Mouse (Mus musculus) heart, embryonic 13.5 days (tissue): ENCODE data around the gene Gm32717. TPM values are rescaled to one million over a fixed set of nuclear protein-coding genes. Genes with fewer than 3 reads are reported as not detected.
"Not testable (repeated sequence)": the region's sequence is repeated elsewhere in the genome, so short reads cannot be mapped to it uniquely, and the experiment has no call there.

Experiments
- ATAC-seq: fragments of 200-750 bp; cut with Nextera tagmentation; 2 replicates; pipeline ENCODE4 v1.8.0; 2017; ENCODE audit warnings: moderate TSS enrichment; ENCODE audit not compliant: insufficient number of reproducible peaks, low FRiP score, low TSS enrichment; ENCODE audit errors: extremely low read depth
- H3K27ac ChIP-seq: fragments of 300-500 bp; sonication (generic); replicated peaks from 2 replicates; pipeline ENCODE4 v1.5.1; 2015; ENCODE audit warnings: moderate library complexity, mild to moderate bottlenecking, inconsistent platforms
- H3K27me3 ChIP-seq: fragments of 300-500 bp; sonication (generic); replicated peaks from 2 replicates; pipeline ENCODE4 v1.6.1; 2015; ENCODE audit warnings: mild to moderate bottlenecking, inconsistent platforms
- H3K36me3 ChIP-seq: fragments of 300-500 bp; sonication (generic); 2 replicates; pipeline ENCODE4 v1.6.1; 2015; ENCODE audit warnings: mild to moderate bottlenecking, inconsistent platforms
- H3K4me1 ChIP-seq: fragments of 300-500 bp; sonication (generic); 2 replicates; pipeline ENCODE4 v1.6.1; 2015; ENCODE audit warnings: inconsistent platforms
- H3K4me2 ChIP-seq: fragments of 300-500 bp; sonication (generic); 2 replicates; pipeline ENCODE4 v1.6.1; 2015; ENCODE audit warnings: inconsistent platforms, mild to moderate bottlenecking, moderate library complexity
- H3K4me3 ChIP-seq: fragments of 300-500 bp; sonication (generic); 2 replicates; pipeline ENCODE4 v1.5.1; 2015; ENCODE audit warnings: moderate library complexity, mild to moderate bottlenecking, inconsistent platforms
- H3K9ac ChIP-seq: fragments of 300-500 bp; sonication (generic); 2 replicates; pipeline ENCODE4 v1.6.1; 2015; ENCODE audit warnings: inconsistent platforms, mild to moderate bottlenecking, moderate library complexity
- H3K9me3 ChIP-seq: fragments of 300-500 bp; sonication (generic); 2 replicates; pipeline ENCODE4 v1.6.1; 2016; ENCODE audit warnings: inconsistent platforms
- WGBS: fragments of 180-500 bp; shearing (Covaris S2); methylation state at CpG from one replicate; pipeline ENCODE4 v1.1.7; 2015; ENCODE audit warnings: mixed read lengths; 5-methylcytosine and 5-hydroxymethylcytosine counted together
- polyA plus RNA-seq: library from polyadenylated mRNA; unstranded; fragments of >200 nt; fragmentation: Nextera tagmentation; extraction: Ambion mirVana; gene quantifications from 2 replicates; pipeline ENCODE4 v1.2.1, GENCODE M21; 2015

Gene Gm32717
- polyA plus RNA-seq, 1 experiment from 2014 or later, result not detected

DNA sequence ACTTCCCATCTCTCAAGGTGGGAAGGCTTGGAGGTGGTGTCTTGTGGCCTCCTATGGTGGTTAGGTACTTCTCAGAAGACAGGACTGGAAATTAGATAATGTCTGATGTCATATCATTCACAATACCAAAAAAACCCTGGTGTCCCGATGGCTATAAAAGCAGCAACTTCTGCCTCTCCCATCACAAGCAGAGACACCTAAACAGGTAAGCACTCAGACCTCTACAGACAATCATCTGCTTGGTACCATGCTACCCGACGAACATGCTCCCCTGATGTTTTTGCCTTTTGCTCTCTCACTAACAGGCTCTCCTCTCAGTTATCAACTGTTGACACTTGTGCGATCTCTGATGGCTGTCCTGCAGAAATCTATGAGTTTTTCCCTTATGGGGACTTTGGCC, 35.9 kb downstream of the Gm32717 start, which contains the start of gene Il22:
Gene Il22 (plus strand): TSS at position 301 of the 400 bp plus-strand sequence.
- H3K27ac ChIP-seq, result no peak within 1 kb of the TSS
- no peaks in the 10 kb centered on the region for H3K36me3 ChIP-seq
- 67% methylated on average over 4 of the region's 4 CpGs for WGBS
- no peak within 1 kb of the TSS for H3K4me3 ChIP-seq
- no peaks in the 10 kb centered on the region for H3K4me1 ChIP-seq
- H3K27me3 ChIP-seq, result no peaks in the 10 kb centered on the region
- ATAC-seq, result no peak
- no peak within 1 kb of the TSS for H3K4me2 ChIP-seq
- H3K9ac ChIP-seq, result no peak within 1 kb of the TSS
- H3K9me3 ChIP-seq, result no peaks in the 10 kb centered on the region

DNA sequence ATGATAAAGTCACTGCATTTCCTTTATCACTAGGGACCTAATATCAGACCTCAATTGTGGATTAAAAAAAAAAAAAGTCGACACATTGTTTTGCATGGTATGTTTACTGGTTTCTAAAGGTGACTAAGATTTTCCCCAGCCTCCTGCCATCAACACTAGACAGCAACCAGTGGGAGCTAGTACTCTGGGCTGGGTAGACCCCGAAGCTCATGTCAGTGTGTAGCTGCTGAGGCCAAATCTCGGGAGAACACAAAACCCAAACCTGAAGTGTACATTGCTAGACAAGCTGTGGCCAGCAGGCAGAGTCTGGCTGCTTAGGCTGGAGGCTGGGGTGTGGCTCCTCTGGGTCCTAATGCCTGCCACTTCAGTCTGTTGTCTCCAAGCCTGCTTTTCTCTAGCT, 45.4 kb downstream of the Gm32717 start:
- WGBS, result 25% methylated on average over 3 of the region's 3 CpGs
- H3K36me3 ChIP-seq, H3K4me3 ChIP-seq, H3K4me2 ChIP-seq, ATAC-seq, H3K9ac ChIP-seq, H3K27me3 ChIP-seq, H3K4me1 ChIP-seq, H3K27ac ChIP-seq, H3K9me3 ChIP-seq: not testable (repeated sequence)

Other genes with a start within 250 kb of the Gm32717 start
- 14.1 and 14.4 TPM in 2 replicates for gene Mdm1, start 99.0 kb downstream of the Gm32717 start, polyA plus RNA-seq
- gene Il22, start 35.8 kb downstream of the Gm32717 start, polyA plus RNA-seq, result not detected in 2 replicates
- not detected in 2 replicates for gene Gm32802, start 17.9 kb upstream of the Gm32717 start, polyA plus RNA-seq
- not detected in 2 replicates for gene Iltifb, start 54.3 kb upstream of the Gm32717 start, polyA plus RNA-seq
- not detected in 2 replicates for gene Gm9040, start 86.2 kb upstream of the Gm32717 start, polyA plus RNA-seq
- not detected in 2 replicates for gene Gm9044, start 91.6 kb upstream of the Gm32717 start, polyA plus RNA-seq
- 0.08 TPM in 1 of 2 replicates, not detected in the other for gene Gm9045, start 97.1 kb upstream of the Gm32717 start, polyA plus RNA-seq
- gene Gm9046, start 102.5 kb upstream of the Gm32717 start, polyA plus RNA-seq, result not detected in 2 replicates
- not detected in 2 replicates for gene Gm9048, start 107.9 kb upstream of the Gm32717 start, polyA plus RNA-seq
- 0.08 TPM in 1 of 2 replicates, not detected in the other for gene Gm9049, start 113.3 kb upstream of the Gm32717 start, polyA plus RNA-seq
- gene Ifng, start 200.3 kb upstream of the Gm32717 start, polyA plus RNA-seq, result not detected in 2 replicates